Mouse (Mus musculus): ENCODE data around the gene Dpp7.

The Dpp7 gene

GRCm38 (mm10) chr2:25310180-25310579 is 46.0 kb downstream of the Dpp7 start:
- DNase-seq: no peak

GRCm38 (mm10) chr2:25305587-25306359 is 50.4 kb downstream of the Dpp7 start:
- no peak for DNase-seq

- no peak for DNase-seq
These were observed 51.3 kb downstream of the Dpp7 start for GRCm38 (mm10) chr2:25304657-25305541.

- DNase-seq: no peak
These were observed 52.1 kb downstream of the Dpp7 start for GRCm38 (mm10) chr2:25303931-25304656.

GRCm38 (mm10) chr2:25303452-25303851 is 52.7 kb downstream of the Dpp7 start:
- no peak for DNase-seq
